Mouse (Mus musculus) gastrocnemius, postnatal 14 days (tissue): ENCODE results near the gene Gfi1. TPM values are rescaled to one million over a fixed set of nuclear protein-coding genes. Genes with fewer than 3 reads are reported as not detected.
A peak's percentile ranks its signal among the peaks of the same experiment; 100 is the strongest.

ENCODE experiments used
- DNase-seq: peaks from one replicate; pipeline ENCODE4 v3.0.0; 2021; ENCODE audit warnings: mixed read lengths
- intact Hi-C: fragments of 180-260 bp; cut with DNase I; formaldehyde crosslinking; loops from one replicate; pipeline ENCODE4 v1.15.1; 2025; ENCODE audit warnings: low total_unique reads
- total RNA-seq, 2 experiments: library from RNA; stranded (reverse); gene quantifications; 2 replicates each; pipeline ENCODE4 v1.2.3; 2021

The Gfi1 gene
- total RNA-seq, 2 experiments from 2014 or later: not detected

DNA sequence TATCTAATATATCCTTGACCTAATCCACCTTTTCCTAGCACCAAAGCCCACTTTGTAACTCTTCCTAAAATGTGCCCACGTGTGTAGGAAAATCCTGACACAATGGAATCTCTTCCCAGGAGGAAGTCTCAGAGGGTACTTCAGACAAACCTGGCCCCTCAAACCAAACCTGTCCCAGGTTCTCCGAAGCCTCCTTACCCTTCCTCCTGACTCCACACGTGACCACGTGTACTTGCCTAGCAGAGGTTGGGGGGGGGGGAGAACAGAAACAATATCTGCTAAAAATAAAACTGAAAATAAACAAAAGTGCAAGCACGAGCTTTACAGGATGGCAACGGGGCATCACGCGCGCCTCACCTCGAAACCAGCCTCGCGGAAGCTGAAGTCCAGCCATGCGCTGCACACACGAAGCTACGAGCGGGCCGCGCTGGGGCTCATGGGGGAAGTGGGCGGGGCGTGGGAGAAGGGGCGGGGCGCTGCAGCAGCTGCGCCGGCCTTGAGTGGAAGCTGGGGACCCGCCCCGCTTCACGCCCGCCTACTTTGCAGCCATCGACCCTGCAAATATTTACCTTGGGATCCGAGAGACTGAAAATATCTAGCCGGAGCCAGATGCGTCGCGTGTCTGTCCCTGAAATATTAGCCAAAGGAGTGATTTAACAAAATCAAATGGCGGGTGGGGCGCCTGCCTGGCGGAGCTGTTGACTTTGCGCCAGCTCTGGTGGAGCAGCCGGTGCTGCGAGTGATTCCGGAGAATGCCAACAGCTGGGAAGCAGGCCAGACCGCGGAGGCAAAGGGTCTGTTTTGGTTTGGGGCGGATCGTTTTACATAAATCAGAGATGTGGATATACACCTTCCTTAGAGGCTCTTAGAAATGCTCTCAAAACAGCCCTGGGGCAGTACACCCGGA, 38.0 kb downstream of the Gfi1 start:
- DNase-seq: peak; percentile 53
- intact Hi-C loops: no loop called here

DNA sequence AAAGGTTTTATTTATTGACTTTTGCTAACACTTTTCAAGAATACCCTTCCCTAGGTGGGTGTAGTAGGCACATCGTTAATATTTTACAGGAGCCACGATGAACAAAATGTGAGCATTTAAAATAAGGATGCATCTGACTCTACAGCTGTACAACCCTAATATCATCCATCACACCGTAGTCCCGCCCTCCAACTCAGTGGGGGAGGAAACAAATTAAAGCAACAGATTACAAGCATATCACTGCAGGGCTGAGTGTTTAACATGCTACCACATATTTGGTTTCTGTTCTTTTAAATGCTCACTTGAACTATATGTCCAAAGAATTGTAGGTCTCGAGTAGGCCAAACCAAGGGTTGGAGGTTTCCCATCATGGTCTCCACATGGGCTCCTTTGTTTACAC, 38.7 kb downstream of the Gfi1 start:
- intact Hi-C loops: no loop called here
- no peak for DNase-seq

DNA sequence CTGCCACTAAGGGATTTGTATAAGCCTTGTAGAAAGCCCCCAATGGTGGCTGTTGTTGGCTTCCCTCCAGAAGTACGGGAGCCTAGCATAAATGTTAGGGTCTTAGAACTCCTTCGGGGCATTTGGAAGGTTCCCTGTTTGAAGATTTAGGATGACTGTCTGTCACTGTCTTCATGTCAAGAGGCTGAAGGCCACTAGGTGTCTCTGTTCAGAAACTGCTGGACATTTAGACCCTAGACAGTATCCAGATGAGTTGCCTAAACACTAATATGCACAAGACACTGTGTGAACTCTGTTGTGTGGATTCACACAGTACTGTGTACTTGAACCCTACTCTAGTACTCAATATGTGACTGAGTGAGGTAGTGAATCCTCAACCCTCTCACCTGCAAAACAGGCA, 41.5 kb downstream of the Gfi1 start:
- intact Hi-C loops: no loop called here
- no peak for DNase-seq

DNA sequence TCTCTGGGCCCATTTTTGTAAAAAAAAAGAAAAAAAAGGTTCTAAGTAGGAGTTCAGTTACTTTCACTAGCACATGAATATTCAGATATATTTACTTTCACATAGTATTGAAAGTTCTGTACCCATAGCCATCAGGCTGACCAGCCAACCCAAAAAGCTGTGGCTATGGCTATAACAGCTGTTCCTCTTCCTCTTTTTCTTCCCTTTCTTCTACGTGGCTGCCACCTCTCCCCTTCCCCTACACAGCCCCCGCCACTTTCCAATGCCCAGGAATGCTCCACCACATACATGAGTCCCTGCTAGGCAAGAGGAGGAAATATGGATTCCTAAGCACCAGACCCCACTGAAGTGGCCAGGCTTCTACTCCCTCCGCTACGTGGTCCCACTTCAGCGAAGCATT, 44.5 kb downstream of the Gfi1 start:
- intact Hi-C loops: no loop called here
- DNase-seq: no peak

DNA sequence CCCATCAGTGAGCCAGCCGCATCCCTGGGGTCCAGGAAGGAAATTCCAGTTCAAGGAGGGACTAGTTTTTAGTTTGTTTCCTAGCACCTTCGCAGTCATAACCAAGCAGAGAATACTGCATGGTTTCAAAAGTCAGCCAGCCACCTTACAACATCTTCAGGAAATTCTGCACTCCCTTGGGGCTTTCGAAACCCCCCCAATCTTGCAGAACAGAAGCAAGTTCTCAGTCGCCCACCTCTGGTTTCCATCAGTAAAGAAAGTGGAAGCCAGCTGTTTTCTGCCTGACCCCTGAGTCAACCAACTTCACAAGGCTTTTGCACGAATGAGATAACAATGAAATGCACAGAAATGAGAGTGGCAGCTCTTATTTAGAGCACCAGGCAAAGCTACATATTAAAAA, 47.4 kb downstream of the Gfi1 start:
- intact Hi-C loops: no loop called here
- no peak for DNase-seq

Other genes starting within 250 kb of the Gfi1 start
- gene Gm42669, start 218.4 kb downstream of the Gfi1 start, total RNA-seq: not detected
- gene 1700028K03Rik, start 191.3 kb downstream of the Gfi1 start, total RNA-seq: not detected
- gene Rpap2, start 128.7 kb downstream of the Gfi1 start, total RNA-seq: 10 to 100 TPM in 1 of 2 experiments, 1 to 10 TPM in 1; 9.1 to 10.6 TPM
- gene Glmn, start 128.1 kb downstream of the Gfi1 start, total RNA-seq: 1 to 10 TPM; 5.5 to 6.1 TPM
- gene Ube2d2b, start 104.1 kb upstream of the Gfi1 start, total RNA-seq: not detected
- gene Evi5, start 149.1 kb upstream of the Gfi1 start, total RNA-seq: 10 to 100 TPM; 16.6 to 17.4 TPM
- 10 to 100 TPM; 36.7 to 45.6 TPM for gene Rpl5, start 174.5 kb upstream of the Gfi1 start, total RNA-seq